Mouse (Mus musculus): ENCODE measurements around the gene Rps6ka5. TPM values are rescaled to one million over a fixed set of nuclear protein-coding genes. Genes with fewer than 3 reads are reported as not detected.

Gene Rps6ka5
- polyA plus RNA-seq, 1 experiment from 2014 or later, result 4.8 TPM

DNA sequence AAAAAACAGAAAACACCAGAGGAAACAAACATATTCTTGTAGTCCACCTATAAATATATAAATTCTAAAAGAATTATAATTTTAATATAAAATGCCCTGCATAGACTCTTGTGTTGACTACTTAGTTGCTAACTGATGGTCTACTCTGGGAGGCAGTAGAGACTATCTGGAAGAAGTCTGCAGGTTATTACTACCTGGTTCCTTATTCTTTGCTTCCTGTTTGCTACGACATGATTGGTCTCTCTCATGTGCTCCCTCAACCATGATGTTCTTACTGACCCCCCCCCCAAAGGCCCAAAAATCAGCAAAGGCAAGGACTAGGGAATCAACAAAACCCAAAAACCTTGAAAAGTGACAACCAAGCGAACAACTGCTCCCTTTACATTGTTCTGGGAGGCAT is 66.7 kb downstream of the Rps6ka5 start:
- H3K27ac ChIP-seq (replicated peaks; ENCODE audit: low read depth, low read length), result no peak overlapping the region
- 80% methylated on average over 2 of the region's 2 CpGs for WGBS
- DNase-seq (ENCODE audit: low spot score) (no peak), ATAC-seq (ENCODE audit: low read depth) (no peak)
- no peaks in the 10 kb centered on the region for H3K36me3 ChIP-seq (ENCODE audit: control insufficient read depth, insufficient read depth, low read length)
- H3K27me3 ChIP-seq (replicated peaks; ENCODE audit: control insufficient read depth, insufficient read depth, low read length), result no peaks in the 10 kb centered on the region
- no peaks in the 10 kb centered on the region for H3K4me1 ChIP-seq (ENCODE audit: control insufficient read depth, insufficient read depth, low read length)
- H3K9me3 ChIP-seq (ENCODE audit: control insufficient read depth, low read length), result no peaks in the 10 kb centered on the region
- no peak overlapping the region for H3K4me3 ChIP-seq (ENCODE audit: low read depth, low read length)
- H3K4me2 ChIP-seq (ENCODE audit: low read depth, low read length), result no peak overlapping the region
- H3K9ac ChIP-seq (ENCODE audit: low read depth, low read length), result no peak overlapping the region

GRCm38 (mm10) chr12:100655972-100656371 is 70.8 kb downstream of the Rps6ka5 start:
- DNase-seq (ENCODE audit: low spot score) (no peak), ATAC-seq (ENCODE audit: low read depth) (no peak)
- H3K4me3 ChIP-seq (ENCODE audit: low read depth, low read length), result no peak overlapping the region

DNA sequence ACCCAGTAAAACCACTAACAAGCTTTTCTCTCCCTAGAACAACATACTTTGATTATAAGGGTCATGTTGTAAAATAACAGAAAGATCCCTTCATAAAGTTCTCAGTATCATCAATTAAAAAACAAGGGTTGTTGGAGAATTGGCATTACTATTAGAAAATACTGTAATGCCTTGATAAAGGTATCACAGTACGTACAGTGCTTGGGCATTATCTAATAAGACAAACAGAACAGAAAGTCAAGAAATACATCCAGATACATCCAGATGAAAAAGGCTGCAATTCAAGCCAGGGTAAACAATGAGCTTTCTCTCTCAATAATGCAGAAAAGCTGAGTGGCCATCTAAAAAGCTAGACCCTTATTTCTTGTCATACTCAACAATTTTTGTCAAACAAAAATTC is 84.8 kb downstream of the Rps6ka5 start:
- no peak overlapping the region for H3K4me2 ChIP-seq (ENCODE audit: low read depth, low read length)
- H3K4me1 ChIP-seq (ENCODE audit: control insufficient read depth, insufficient read depth, low read length), result no peaks in the 10 kb centered on the region
- 79% methylated on average over 1 of the region's 1 CpGs for WGBS
- no peaks in the 10 kb centered on the region for H3K9me3 ChIP-seq (ENCODE audit: control insufficient read depth, low read length)
- no peak for ATAC-seq (ENCODE audit: low read depth)
- H3K27ac ChIP-seq (replicated peaks; ENCODE audit: low read depth, low read length), result no peak overlapping the region
- H3K27me3 ChIP-seq (replicated peaks; ENCODE audit: control insufficient read depth, insufficient read depth, low read length), result no peaks in the 10 kb centered on the region
- H3K4me3 ChIP-seq (ENCODE audit: low read depth, low read length), result no peak overlapping the region
- no peak overlapping the region for H3K9ac ChIP-seq (ENCODE audit: low read depth, low read length)
- H3K36me3 ChIP-seq (ENCODE audit: control insufficient read depth, insufficient read depth, low read length), result no peaks in the 10 kb centered on the region
- DNase-seq (ENCODE audit: low spot score), result no peak

More at GRCm38 (mm10) chr12:100655972-100656371, 70.8 kb downstream of the Rps6ka5 start:
- Histone ChIP-seq H3K27ac (replicated peaks; ENCODE audit: low read depth, low read length) (no peak overlapping the region), H3K36me3 (ENCODE audit: control insufficient read depth, insufficient read depth, low read length) (0 out of 2 replicates have a peak, but pooled peaks cover 3% of the 10 kb centered on the region), H3K27me3 (replicated peaks; ENCODE audit: control insufficient read depth, insufficient read depth, low read length) (no peaks in the 10 kb centered on the region), H3K4me2 (ENCODE audit: low read depth, low read length) (no peak overlapping the region), H3K4me1 (ENCODE audit: control insufficient read depth, insufficient read depth, low read length) (no peaks in the 10 kb centered on the region), H3K9ac (ENCODE audit: low read depth, low read length) (no peak overlapping the region), H3K9me3 (ENCODE audit: control insufficient read depth, low read length) (no peaks in the 10 kb centered on the region)
- WGBS, result 73% methylated on average over 4 of the region's 4 CpGs

DNA sequence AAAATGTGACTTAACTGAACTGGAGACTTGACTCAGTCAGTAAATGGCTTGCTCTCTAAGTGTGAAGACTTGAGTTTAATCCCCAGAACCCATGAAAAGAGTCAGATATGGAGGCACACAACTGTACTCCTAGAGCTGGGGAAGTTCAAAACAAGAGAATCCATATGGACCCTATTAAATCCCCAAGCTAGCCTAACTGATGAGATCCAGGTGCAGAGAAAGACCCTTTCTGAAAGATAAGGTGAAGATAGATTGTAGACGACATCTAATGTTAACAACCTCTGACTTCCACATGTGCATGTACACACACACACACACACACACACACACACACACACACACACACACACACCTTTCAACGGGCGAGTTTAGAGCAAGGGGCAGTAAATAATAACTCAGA is 86.1 kb downstream of the Rps6ka5 start:
- Histone ChIP-seq H3K4me3 (ENCODE audit: low read depth, low read length) (no peak overlapping the region), H3K4me1 (ENCODE audit: control insufficient read depth, insufficient read depth, low read length) (no peaks in the 10 kb centered on the region), H3K27ac (replicated peaks; ENCODE audit: low read depth, low read length) (no peak overlapping the region), H3K36me3 (ENCODE audit: control insufficient read depth, insufficient read depth, low read length) (no peaks in the 10 kb centered on the region), H3K27me3 (replicated peaks; ENCODE audit: control insufficient read depth, insufficient read depth, low read length) (no peaks in the 10 kb centered on the region), H3K9ac (ENCODE audit: low read depth, low read length) (no peak overlapping the region), H3K9me3 (ENCODE audit: control insufficient read depth, low read length) (no peaks in the 10 kb centered on the region), H3K4me2 (ENCODE audit: low read depth, low read length) (no peak overlapping the region)
- DNase-seq (ENCODE audit: low spot score), result peak; percentile 28
- ATAC-seq (ENCODE audit: low read depth), result no peak
- WGBS, result 41% methylated on average over 3 of the region's 3 CpGs

GRCm38 (mm10) chr12:100639680-100640079 is 87.1 kb downstream of the Rps6ka5 start:
- DNase-seq (ENCODE audit: low spot score) (peak; percentile 85), ATAC-seq (ENCODE audit: low read depth) (peak; percentile 77; the same call in 1 of the 2 replicates)
- Histone ChIP-seq H3K4me2 (ENCODE audit: low read depth, low read length) (0 out of 2 replicates have a peak overlapping the region, but pooled peaks have one; percentile 10), H3K9ac (ENCODE audit: low read depth, low read length) (no peak overlapping the region), H3K36me3 (ENCODE audit: control insufficient read depth, insufficient read depth, low read length) (no peaks in the 10 kb centered on the region), H3K4me3 (ENCODE audit: low read depth, low read length) (no peak overlapping the region), H3K27ac (replicated peaks; ENCODE audit: low read depth, low read length) (peak overlapping the region; percentile 55; the same call in 1 of the 2 replicates), H3K27me3 (replicated peaks; ENCODE audit: control insufficient read depth, insufficient read depth, low read length) (no peaks in the 10 kb centered on the region), H3K4me1 (ENCODE audit: control insufficient read depth, insufficient read depth, low read length) (no peaks in the 10 kb centered on the region), H3K9me3 (ENCODE audit: control insufficient read depth, low read length) (no peaks in the 10 kb centered on the region)
- 12% methylated on average over 7 of the region's 7 CpGs for WGBS

- H3K27ac ChIP-seq (replicated peaks; ENCODE audit: low read depth, low read length), result no peak overlapping the region
- ATAC-seq (ENCODE audit: low read depth) (no peak), DNase-seq (ENCODE audit: low spot score) (no peak)
- H3K4me2 ChIP-seq (ENCODE audit: low read depth, low read length), result no peak overlapping the region
- no peak overlapping the region for H3K4me3 ChIP-seq (ENCODE audit: low read depth, low read length)
- H3K36me3 ChIP-seq (ENCODE audit: control insufficient read depth, insufficient read depth, low read length), result no peaks in the 10 kb centered on the region
- 92% methylated on average over 8 of the region's 8 CpGs for WGBS
- H3K4me1 ChIP-seq (ENCODE audit: control insufficient read depth, insufficient read depth, low read length), result no peaks in the 10 kb centered on the region
- no peak overlapping the region for H3K9ac ChIP-seq (ENCODE audit: low read depth, low read length)
- H3K9me3 ChIP-seq (ENCODE audit: control insufficient read depth, low read length), result no peaks in the 10 kb centered on the region
- no peaks in the 10 kb centered on the region for H3K27me3 ChIP-seq (replicated peaks; ENCODE audit: control insufficient read depth, insufficient read depth, low read length)
These were observed 88.9 kb downstream of the Rps6ka5 start for GRCm38 (mm10) chr12:100637886-100638285.

DNA sequence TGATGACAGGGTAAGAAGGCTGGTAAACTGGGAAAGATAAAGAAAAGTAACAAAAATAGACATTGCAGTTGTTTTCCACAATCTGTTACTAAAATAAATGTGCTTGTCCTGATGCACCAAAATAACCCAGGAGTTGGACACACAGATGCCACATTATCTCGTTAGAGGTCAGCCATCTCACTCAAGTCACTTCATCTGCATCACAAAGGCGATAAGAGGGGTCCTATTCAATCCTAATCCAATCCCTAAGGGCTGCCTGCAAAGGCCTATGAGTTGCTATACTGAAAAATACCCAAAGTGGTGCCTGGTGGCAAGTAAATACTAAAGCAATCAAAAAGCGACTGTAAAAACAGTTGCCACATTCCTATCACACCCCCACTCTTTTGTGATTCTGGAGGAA is 90.0 kb downstream of the Rps6ka5 start:
- Histone ChIP-seq H3K9me3 (ENCODE audit: control insufficient read depth, low read length) (no peaks in the 10 kb centered on the region), H3K9ac (ENCODE audit: low read depth, low read length) (no peak overlapping the region)
- 56% methylated on average over 3 of the region's 3 CpGs for WGBS

DNA sequence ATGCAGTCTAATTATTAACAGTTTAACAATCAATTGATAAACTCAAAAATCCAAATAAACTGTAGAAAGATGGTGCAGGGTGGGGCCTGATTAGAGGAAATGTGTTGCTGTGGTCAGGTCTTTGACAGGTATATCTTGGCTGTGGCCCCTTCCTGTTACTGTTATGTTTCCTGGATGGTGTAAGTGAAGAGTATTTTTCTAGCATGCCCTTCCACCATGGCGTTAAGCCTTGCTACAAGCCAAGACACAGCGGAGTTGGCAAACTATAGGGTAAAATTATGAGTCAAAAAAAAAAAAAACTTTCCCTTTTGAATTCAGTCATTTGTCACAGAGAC is 90.5 kb downstream of the Rps6ka5 start:
- DNase-seq (ENCODE audit: low spot score) (no peak), ATAC-seq (ENCODE audit: low read depth) (no peak)
- no peak overlapping the region for H3K27ac ChIP-seq (replicated peaks; ENCODE audit: low read depth, low read length)
- no peak overlapping the region for H3K9ac ChIP-seq (ENCODE audit: low read depth, low read length)
- H3K4me1 ChIP-seq (ENCODE audit: control insufficient read depth, insufficient read depth, low read length), result no peaks in the 10 kb centered on the region
- H3K4me3 ChIP-seq (ENCODE audit: low read depth, low read length), result no peak overlapping the region
- H3K4me2 ChIP-seq (ENCODE audit: low read depth, low read length), result no peak overlapping the region
- H3K9me3 ChIP-seq (ENCODE audit: control insufficient read depth, low read length), result no peaks in the 10 kb centered on the region
- no peaks in the 10 kb centered on the region for H3K27me3 ChIP-seq (replicated peaks; ENCODE audit: control insufficient read depth, insufficient read depth, low read length)
- WGBS, result 92% methylated on average over 2 of the region's 2 CpGs
- H3K36me3 ChIP-seq (ENCODE audit: control insufficient read depth, insufficient read depth, low read length), result no peaks in the 10 kb centered on the region

More for the DNA sequence above, 90.0 kb downstream of the Rps6ka5 start:
- ATAC-seq (ENCODE audit: low read depth) (no peak), DNase-seq (ENCODE audit: low spot score) (no peak)
- no peaks in the 10 kb centered on the region for H3K36me3 ChIP-seq (ENCODE audit: control insufficient read depth, insufficient read depth, low read length)
- no peaks in the 10 kb centered on the region for H3K4me1 ChIP-seq (ENCODE audit: control insufficient read depth, insufficient read depth, low read length)
- H3K4me3 ChIP-seq (ENCODE audit: low read depth, low read length), result no peak overlapping the region
- H3K4me2 ChIP-seq (ENCODE audit: low read depth, low read length), result no peak overlapping the region
- H3K27me3 ChIP-seq (replicated peaks; ENCODE audit: control insufficient read depth, insufficient read depth, low read length), result no peaks in the 10 kb centered on the region
- H3K27ac ChIP-seq (replicated peaks; ENCODE audit: low read depth, low read length), result no peak overlapping the region

DNA sequence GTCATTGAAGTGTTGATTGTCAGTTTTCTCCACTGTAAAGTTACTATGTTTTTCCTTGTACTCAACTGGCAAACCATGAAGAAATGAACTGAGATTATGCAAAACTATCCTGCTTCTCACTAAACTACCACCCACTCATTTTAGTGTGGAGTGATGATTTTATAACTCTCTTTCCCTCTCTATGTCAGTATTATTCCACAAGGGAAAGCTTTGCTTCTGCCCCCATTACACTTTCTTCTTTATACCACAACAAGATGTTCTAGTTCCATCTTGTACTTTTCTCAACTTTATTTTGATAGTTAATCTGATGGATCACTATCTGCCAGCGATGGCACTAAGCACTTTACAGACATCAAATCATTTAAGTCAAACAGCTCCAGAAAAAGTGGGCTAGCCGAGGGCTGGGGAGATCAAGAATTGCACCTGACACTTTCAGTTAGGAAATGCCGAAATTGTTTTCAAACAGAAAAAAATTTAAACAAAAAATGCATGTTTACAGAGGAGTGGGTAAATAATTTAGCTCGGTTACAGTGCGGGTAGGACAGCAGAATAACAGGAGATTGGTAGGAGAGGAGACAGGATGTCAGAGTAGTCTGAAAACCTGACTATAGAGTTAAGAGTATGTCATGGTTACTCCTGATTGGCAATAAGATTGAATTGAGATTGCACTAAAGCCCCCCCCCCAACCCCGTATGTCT is 91.0 kb downstream of the Rps6ka5 start:
- H3K9me3 ChIP-seq (ENCODE audit: control insufficient read depth, low read length), result no peaks in the 10 kb centered on the region
- H3K4me1 ChIP-seq (ENCODE audit: control insufficient read depth, insufficient read depth, low read length), result no peaks in the 10 kb centered on the region
- ATAC-seq (ENCODE audit: low read depth), result no peak
- no peaks in the 10 kb centered on the region for H3K36me3 ChIP-seq (ENCODE audit: control insufficient read depth, insufficient read depth, low read length)
- H3K9ac ChIP-seq (ENCODE audit: low read depth, low read length), result no peak overlapping the region
- DNase-seq (ENCODE audit: low spot score), result no peak
- H3K4me3 ChIP-seq (ENCODE audit: low read depth, low read length), result no peak overlapping the region
- WGBS, result 86% methylated on average over 6 of the region's 6 CpGs
- no peaks in the 10 kb centered on the region for H3K27me3 ChIP-seq (replicated peaks; ENCODE audit: control insufficient read depth, insufficient read depth, low read length)
- no peak overlapping the region for H3K4me2 ChIP-seq (ENCODE audit: low read depth, low read length)
- H3K27ac ChIP-seq (replicated peaks; ENCODE audit: low read depth, low read length), result no peak overlapping the region

All from embryonic facial prominence, embryonic 14.5 days (tissue).